Mouse (Mus musculus): ENCODE results near the gene Supt5. TPM values are rescaled to one million over a fixed set of nuclear protein-coding genes. Genes with fewer than 3 reads are reported as not detected.

Supt5 gene
- polyA plus RNA-seq, 1 experiment from 2014 or later: 97.2 TPM

DNA sequence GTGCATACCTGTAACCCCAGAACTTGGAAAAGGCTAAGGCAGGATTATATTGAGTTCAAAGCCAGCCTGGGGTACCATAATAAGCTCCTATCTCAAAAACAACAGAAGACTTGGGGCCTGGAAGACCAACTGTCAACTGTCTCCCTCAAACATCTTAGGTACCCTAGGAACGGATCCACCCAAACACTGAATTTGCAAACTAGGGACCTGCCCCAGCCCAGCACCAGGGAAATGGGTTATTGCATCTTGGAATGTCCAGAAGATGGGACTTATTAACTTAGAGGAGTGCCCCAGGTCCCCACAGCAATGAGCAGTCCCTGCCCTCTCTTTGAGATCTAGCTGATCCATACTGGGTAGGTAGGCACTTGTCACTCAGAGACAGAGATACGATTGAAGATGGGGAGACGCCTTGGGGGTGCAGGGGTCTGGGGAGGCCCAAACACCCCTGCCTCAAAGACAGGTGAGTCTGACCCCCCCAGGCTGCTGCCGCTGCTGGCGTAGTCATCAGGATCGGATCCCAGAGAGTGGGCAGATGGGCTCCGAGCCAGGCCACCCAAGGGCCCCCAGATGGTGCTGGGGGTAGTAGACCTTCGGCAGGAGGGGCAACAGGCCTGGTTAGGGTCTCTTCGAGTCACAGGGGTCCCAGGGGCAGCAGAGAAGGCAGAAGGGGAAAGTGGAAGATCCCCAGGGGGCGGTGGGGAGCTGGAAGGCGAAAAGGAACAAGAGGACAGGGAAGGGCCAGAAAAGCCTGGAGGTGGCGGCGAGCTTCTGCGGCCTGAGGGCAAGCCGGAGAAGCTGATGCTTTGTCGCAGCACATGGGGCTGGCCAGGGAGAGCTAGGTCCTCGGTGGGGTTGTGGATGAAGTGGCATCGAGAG, 38.9 kb upstream of the Supt5 start:
- peak overlapping the region; percentile 78; the same call in 1 of the 2 replicates for H3K4me2 ChIP-seq (ENCODE audit: low read depth, low read length, severe bottlenecking)
- no peaks in the 10 kb centered on the region for H3K9me3 ChIP-seq (ENCODE audit: control insufficient read depth, low read length)
- WGBS: 74% methylated on average over 18 of the region's 18 CpGs
- ATAC-seq (replicated peaks; ENCODE audit: low FRiP score) (no peak), DNase-seq (ENCODE audit: low spot score) (no peak)
- H3K27me3 ChIP-seq (ENCODE audit: control insufficient read depth, insufficient read depth, low read length): 0 out of 2 replicates have a peak, but pooled peaks cover 2% of the 10 kb centered on the region
- H3K9ac ChIP-seq (ENCODE audit: low read length): no peak overlapping the region; the same call in 1 of the 2 replicates
- H3K4me1 ChIP-seq (replicated peaks; ENCODE audit: control insufficient read depth, insufficient read depth, low read length): peaks cover 34% of the 10 kb centered on the region
- H3K27ac ChIP-seq (ENCODE audit: low read depth, low read length): no peak overlapping the region
- peak overlapping the region; percentile 47 for H3K4me3 ChIP-seq (ENCODE audit: low read depth, low read length)
- no peaks in the 10 kb centered on the region for H3K36me3 ChIP-seq (ENCODE audit: control insufficient read depth, insufficient read depth, low read length)

GRCm38 (mm10) chr7:28376011-28376771, 37.6 kb upstream of the Supt5 start:
- Histone ChIP-seq H3K9me3 (ENCODE audit: control insufficient read depth, low read length) (no peaks in the 10 kb centered on the region), H3K4me3 (ENCODE audit: low read depth, low read length) (peak overlapping the region; percentile 16), H3K27ac (ENCODE audit: low read depth, low read length) (peak overlapping the region; percentile 68), H3K27me3 (ENCODE audit: control insufficient read depth, insufficient read depth, low read length) (0 out of 2 replicates have a peak, but pooled peaks cover 2% of the 10 kb centered on the region), H3K4me2 (ENCODE audit: low read depth, low read length, severe bottlenecking) (peak overlapping the region; percentile 47), H3K4me1 (replicated peaks; ENCODE audit: control insufficient read depth, insufficient read depth, low read length) (peaks cover 28% of the 10 kb centered on the region), H3K9ac (ENCODE audit: low read length) (peak overlapping the region; percentile 64), H3K36me3 (ENCODE audit: control insufficient read depth, insufficient read depth, low read length) (no peaks in the 10 kb centered on the region)
- DNase-seq (ENCODE audit: low spot score) (peak; percentile 74), ATAC-seq (replicated peaks; ENCODE audit: low FRiP score) (no peak)
- WGBS: 5% methylated on average over 30 of the region's 30 CpGs

DNA sequence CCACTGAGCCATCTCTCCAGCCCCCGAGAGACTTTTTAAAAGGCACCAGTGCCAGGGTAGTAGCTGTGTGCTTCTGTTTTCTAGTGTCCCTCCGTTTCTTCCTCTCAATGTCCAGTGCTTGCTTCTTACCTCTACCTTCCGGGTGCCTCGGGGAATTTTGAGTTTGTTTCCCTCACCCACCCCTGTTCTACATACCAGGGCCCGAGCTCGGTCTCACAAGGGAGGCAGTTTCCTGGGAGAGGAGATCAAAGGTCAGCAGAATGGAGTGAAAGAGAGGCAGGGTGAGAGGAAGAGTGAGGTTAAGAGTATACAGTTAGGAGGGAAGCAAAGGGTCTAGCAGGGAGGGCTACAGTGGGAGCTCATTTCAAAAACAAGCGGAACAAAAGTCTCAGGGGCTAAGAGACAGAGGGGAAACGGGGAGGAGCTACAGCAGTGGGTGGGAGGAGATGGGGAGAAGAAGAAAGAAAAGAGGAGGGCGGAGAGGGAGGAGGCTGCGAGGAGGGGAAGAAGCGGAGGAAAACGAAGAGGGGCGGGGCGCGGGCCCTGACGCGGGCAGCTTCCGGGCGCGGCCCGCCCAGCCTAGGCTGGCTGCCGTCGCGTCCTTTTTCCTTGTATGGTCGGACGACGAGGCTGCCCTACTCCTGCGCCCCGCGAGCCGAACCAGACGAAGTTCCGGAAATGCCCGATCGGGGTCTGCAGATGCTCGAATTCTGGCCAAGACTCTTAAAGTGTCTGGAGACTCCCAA, 36.8 kb upstream of the Supt5 start:
- Histone ChIP-seq H3K36me3 (ENCODE audit: control insufficient read depth, insufficient read depth, low read length) (no peaks in the 10 kb centered on the region), H3K9ac (ENCODE audit: low read length) (peak overlapping the region; percentile 64), H3K4me1 (replicated peaks; ENCODE audit: control insufficient read depth, insufficient read depth, low read length) (peaks cover 25% of the 10 kb centered on the region), H3K27me3 (ENCODE audit: control insufficient read depth, insufficient read depth, low read length) (0 out of 2 replicates have a peak, but pooled peaks cover 2% of the 10 kb centered on the region), H3K4me3 (ENCODE audit: low read depth, low read length) (peak overlapping the region; percentile 16), H3K27ac (ENCODE audit: low read depth, low read length) (peak overlapping the region; percentile 88), H3K9me3 (ENCODE audit: control insufficient read depth, low read length) (no peaks in the 10 kb centered on the region), H3K4me2 (ENCODE audit: low read depth, low read length, severe bottlenecking) (peak overlapping the region; percentile 47)
- ATAC-seq (replicated peaks; ENCODE audit: low FRiP score): peak; percentile 53
- WGBS: 1% methylated on average over 34 of the region's 36 CpGs
- peak; percentile 95 for DNase-seq (ENCODE audit: low spot score)

GRCm38 (mm10) chr7:28374647-28375046, 36.1 kb upstream of the Supt5 start:
- no peaks in the 10 kb centered on the region for H3K36me3 ChIP-seq (ENCODE audit: control insufficient read depth, insufficient read depth, low read length)
- H3K9ac ChIP-seq (ENCODE audit: low read length): no peak overlapping the region
- 87% methylated on average over 10 of the region's 10 CpGs for WGBS
- 0 out of 2 replicates have a peak, but pooled peaks cover 2% of the 10 kb centered on the region for H3K27me3 ChIP-seq (ENCODE audit: control insufficient read depth, insufficient read depth, low read length)
- no peak overlapping the region for H3K4me3 ChIP-seq (ENCODE audit: low read depth, low read length)
- no peak for DNase-seq (ENCODE audit: low spot score)
- peak overlapping the region; percentile 88; the same call in 1 of the 2 replicates for H3K27ac ChIP-seq (ENCODE audit: low read depth, low read length)
- H3K9me3 ChIP-seq (ENCODE audit: control insufficient read depth, low read length): no peaks in the 10 kb centered on the region
- H3K4me1 ChIP-seq (replicated peaks; ENCODE audit: control insufficient read depth, insufficient read depth, low read length): peaks cover 32% of the 10 kb centered on the region
- no peak for ATAC-seq (replicated peaks; ENCODE audit: low FRiP score)
- no peak overlapping the region for H3K4me2 ChIP-seq (ENCODE audit: low read depth, low read length, severe bottlenecking)

DNA sequence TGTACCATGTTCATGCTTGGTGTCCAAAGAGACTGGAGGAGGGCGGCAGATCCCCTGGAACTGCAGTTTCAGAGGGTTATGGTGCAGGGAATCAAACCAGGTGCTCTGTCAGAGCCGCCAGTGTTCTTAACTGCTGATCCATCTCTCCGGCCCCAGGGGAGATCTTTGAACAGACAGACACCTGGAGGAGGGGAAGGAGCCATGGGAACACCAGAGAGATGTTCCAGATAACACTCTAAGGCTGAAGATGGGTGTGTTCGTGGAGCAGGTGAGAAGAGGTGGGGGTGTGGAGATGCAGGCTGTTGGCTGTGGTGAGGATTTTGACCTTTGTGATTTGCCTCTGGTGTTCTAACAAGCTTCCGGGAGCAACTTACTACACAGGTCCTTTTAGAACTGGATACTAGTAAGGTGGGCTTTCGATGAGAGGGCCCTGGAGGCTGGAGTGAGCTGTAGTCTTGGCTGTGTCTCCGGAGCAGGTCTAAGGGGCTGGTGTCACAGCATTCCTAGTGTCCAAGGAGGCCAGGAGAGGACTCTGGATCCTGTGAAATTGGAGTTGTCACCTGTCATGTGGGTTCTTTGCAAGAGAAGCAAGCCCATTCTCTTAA, 35.4 kb upstream of the Supt5 start:
- Histone ChIP-seq H3K9me3 (ENCODE audit: control insufficient read depth, low read length) (no peaks in the 10 kb centered on the region), H3K4me1 (replicated peaks; ENCODE audit: control insufficient read depth, insufficient read depth, low read length) (peaks cover 30% of the 10 kb centered on the region), H3K36me3 (ENCODE audit: control insufficient read depth, insufficient read depth, low read length) (no peaks in the 10 kb centered on the region), H3K4me2 (ENCODE audit: low read depth, low read length, severe bottlenecking) (no peak overlapping the region), H3K4me3 (ENCODE audit: low read depth, low read length) (no peak overlapping the region), H3K27ac (ENCODE audit: low read depth, low read length) (no peak overlapping the region), H3K9ac (ENCODE audit: low read length) (0 out of 2 replicates have a peak overlapping the region, but pooled peaks have one; percentile 16), H3K27me3 (ENCODE audit: control insufficient read depth, insufficient read depth, low read length) (0 out of 2 replicates have a peak, but pooled peaks cover 2% of the 10 kb centered on the region)
- DNase-seq (ENCODE audit: low spot score): no peak
- whole genome bisulfite sequencing: 83% methylated on average over 7 of the region's 7 CpGs
- no peak for ATAC-seq (replicated peaks; ENCODE audit: low FRiP score)

DNA sequence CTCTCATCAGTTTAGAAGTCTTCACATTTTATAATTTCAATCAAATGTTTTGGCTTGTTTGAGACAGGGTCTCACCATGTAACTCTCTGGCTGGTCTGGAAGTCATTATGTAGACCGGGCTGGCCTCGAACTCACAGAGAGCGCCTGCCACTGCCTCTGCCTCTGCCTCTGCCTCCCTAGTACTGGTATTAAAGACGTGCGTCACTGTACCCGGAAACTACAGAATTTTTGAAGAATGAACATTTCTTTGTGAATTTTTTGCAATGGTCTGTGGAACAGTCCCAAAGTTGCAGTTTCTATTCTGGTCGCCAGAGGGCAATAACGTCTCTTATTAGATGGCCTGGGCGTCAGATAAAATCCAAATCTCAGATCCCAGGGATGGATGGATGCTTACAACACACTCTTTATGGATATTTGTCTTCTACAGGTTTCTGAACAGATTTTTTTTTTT, 34.6 kb upstream of the Supt5 start:
- peak; percentile 4; the same call in 1 of the 2 replicates for ATAC-seq (replicated peaks; ENCODE audit: low FRiP score)
- Histone ChIP-seq H3K27me3 (ENCODE audit: control insufficient read depth, insufficient read depth, low read length) (0 out of 2 replicates have a peak, but pooled peaks cover 1% of the 10 kb centered on the region), H3K9ac (ENCODE audit: low read length) (peak overlapping the region; percentile 91; the same call in 1 of the 2 replicates), H3K4me1 (replicated peaks; ENCODE audit: control insufficient read depth, insufficient read depth, low read length) (peaks cover 23% of the 10 kb centered on the region), H3K27ac (ENCODE audit: low read depth, low read length) (peak overlapping the region; percentile 87; the same call in 1 of the 2 replicates), H3K9me3 (ENCODE audit: control insufficient read depth, low read length) (no peaks in the 10 kb centered on the region), H3K4me3 (ENCODE audit: low read depth, low read length) (peak overlapping the region; percentile 86), H3K36me3 (ENCODE audit: control insufficient read depth, insufficient read depth, low read length) (no peaks in the 10 kb centered on the region; the same call in 1 of the 2 replicates), H3K4me2 (ENCODE audit: low read depth, low read length, severe bottlenecking) (peak overlapping the region; percentile 85)
- peak; percentile 85 for DNase-seq (ENCODE audit: low spot score)
- 1% methylated on average over 9 of the region's 9 CpGs for whole genome bisulfite sequencing

DNA sequence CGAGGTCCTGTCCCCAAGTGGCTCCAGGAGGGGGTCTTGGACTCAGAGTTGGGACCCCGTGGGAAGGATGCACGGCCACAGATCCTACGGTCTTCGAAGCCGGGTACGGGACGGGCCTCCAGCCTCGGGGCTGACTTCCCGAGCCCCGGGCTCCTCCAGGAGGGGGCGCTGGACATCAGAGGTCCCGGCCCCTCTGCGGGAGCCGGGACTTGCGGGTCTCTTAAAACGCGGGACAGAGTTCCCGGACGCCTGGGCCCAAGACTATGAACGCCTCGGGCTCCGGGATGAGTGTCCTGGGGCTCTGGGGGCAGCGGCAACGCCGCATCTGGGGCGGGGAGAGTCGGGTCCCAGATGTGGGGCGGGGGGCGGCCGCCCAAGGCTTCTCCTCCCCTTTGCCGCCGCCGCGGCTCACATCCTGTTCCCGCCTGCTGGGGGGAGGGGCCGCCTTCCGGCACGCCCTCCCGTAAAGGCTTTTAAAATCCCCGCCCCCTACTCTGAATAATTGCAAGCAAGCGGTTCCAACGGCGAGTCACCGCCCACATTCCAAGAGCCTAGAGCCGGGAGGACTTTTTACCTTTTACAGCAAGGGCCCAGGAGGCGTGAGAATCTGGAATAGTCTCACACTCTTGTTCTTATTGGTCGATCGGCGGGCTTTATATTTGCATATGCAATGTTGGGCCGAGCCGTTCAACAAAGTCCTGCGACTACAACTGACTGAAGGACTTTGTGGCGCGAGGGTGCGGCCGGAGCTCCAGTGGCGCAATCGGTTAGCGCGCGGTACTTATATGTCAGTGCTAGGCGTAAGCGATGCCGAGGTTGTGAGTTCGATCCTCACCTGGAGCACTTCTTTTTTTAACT, 33.9 kb upstream of the Supt5 start, which contains the start of gene Plekhg2:
Gene Plekhg2, minus strand, starts transcription at position 349 of the 858 bp plus-strand sequence.
- DNase-seq (ENCODE audit: low spot score) (peak; percentile 97), ATAC-seq (replicated peaks; ENCODE audit: low FRiP score) (peak; percentile 87)
- Histone ChIP-seq H3K4me2 (ENCODE audit: low read depth, low read length, severe bottlenecking) (peak within 1 kb of the TSS; percentile 85), H3K9ac (ENCODE audit: low read length) (peak within 1 kb of the TSS; percentile 91), H3K27me3 (ENCODE audit: control insufficient read depth, insufficient read depth, low read length) (no peaks in the 10 kb centered on the region), H3K36me3 (ENCODE audit: control insufficient read depth, insufficient read depth, low read length) (no peaks in the 10 kb centered on the region; the same call in 1 of the 2 replicates), H3K27ac (ENCODE audit: low read depth, low read length) (peak within 1 kb of the TSS; percentile 87), H3K4me1 (replicated peaks; ENCODE audit: control insufficient read depth, insufficient read depth, low read length) (peaks cover 20% of the 10 kb centered on the region), H3K9me3 (ENCODE audit: control insufficient read depth, low read length) (no peaks in the 10 kb centered on the region), H3K4me3 (ENCODE audit: low read depth, low read length) (peak within 1 kb of the TSS; percentile 86)
- under 1% methylated on average over 65 of the region's 66 CpGs for WGBS

Data from forebrain, embryonic 11.5 days (tissue).